Mouse (Mus musculus) layer of hippocampus, adult 18-20 months (tissue): Measurements from ENCODE around the gene Smyd5. TPM values are rescaled to one million over a fixed set of nuclear protein-coding genes. Genes with fewer than 3 reads are reported as not detected.

Source experiments
- DNase-seq, 2 experiments: peaks; one replicate each; pipeline ENCODE4 v3.0.0; 2022; ENCODE audit warnings: low spot score in 2 of 2
- total RNA-seq, 2 experiments: library from RNA; stranded (reverse); gene quantifications; 2 replicates each; pipeline ENCODE4 v1.2.3; 2021

Smyd5 gene
- total RNA-seq, 2 experiments from 2014 or later, result 46.9 to 49.0 TPM

DNA sequence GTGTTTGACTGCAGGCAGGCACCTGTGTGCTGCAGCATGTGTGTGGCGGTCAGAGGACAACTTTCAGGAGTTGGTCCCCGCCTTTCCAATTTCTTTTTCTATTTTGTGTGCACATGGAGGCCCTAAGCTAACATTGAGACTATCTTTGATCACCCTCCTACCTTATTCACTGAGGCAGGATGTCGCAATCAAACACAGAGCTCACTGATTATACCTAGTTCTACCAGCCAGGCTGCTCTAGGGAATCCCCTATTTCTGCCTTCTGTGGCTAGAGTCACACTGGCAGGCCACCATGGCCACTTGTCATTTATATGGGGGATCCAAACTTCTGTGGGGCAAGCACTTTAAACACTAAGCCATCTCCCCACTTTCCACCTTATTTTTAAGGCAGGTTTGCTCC, 57.9 kb downstream of the Smyd5 start:
- no peak for DNase-seq

DNA sequence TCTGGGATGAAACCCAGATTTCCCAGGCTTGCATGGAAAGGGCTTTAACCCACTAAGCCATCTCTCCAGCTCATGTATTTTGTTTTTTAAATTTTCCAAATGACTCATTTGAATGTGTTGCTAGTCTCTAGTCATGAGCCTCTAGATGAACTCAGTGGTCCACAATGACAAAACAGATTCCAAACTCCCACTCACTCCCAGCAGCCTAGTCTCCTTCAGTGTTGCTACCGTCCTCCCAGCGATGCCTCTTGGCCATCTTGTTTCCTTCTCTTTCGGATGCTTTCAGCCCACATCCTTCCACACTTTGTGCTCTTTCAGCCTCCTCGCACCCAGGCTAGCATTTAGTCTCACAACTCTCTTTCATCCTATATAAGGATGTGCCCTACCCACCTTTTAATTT, 58.5 kb downstream of the Smyd5 start:
- no peak for DNase-seq

- no peak for DNase-seq
Observed at GRCm38 (mm10) chr6:85491606-85492005, 59.8 kb downstream of the Smyd5 start.

Other genes with a start within 250 kb of the Smyd5 start
- 10 to 100 TPM; 17.0 to 19.3 TPM for gene Emx1, start 244.6 kb upstream of the Smyd5 start, total RNA-seq
- gene Sfxn5, start 98.6 kb upstream of the Smyd5 start, total RNA-seq, result 100 to 1,000 TPM; 177 TPM
- 10 to 100 TPM; 60.7 to 61.2 TPM for gene Rab11fip5, start 57.4 kb upstream of the Smyd5 start, total RNA-seq
- not detected for gene Noto, start 8.1 kb upstream of the Smyd5 start, total RNA-seq
- 100 to 1,000 TPM; 229 to 234 TPM for gene Cct7, start 19.5 kb downstream of the Smyd5 start, total RNA-seq
- 10 to 100 TPM; 17.0 to 17.3 TPM for gene Pradc1, start 20.0 kb downstream of the Smyd5 start, total RNA-seq
- gene Fbxo41, start 71.0 kb downstream of the Smyd5 start, total RNA-seq, result 10 to 100 TPM; 86.4 to 86.8 TPM
- 10 to 100 TPM; 38.7 to 53.2 TPM for gene Egr4, start 81.6 kb downstream of the Smyd5 start, total RNA-seq
- gene Alms1, start 155.5 kb downstream of the Smyd5 start, total RNA-seq, result 1 to 10 TPM; 6.7 to 7.0 TPM